Mouse (Mus musculus) liver, postnatal 0 days (tissue): ENCODE measurements at regions not wholly inside any gene's neighbourhood (a gene's known extent, or its start where the extent isn't known, plus 50 kb on each side); places are given as distances from the start of the nearest gene placed in this dataset.

ENCODE experiments used
- CTCF ChIP-seq: sonication (generic); IDR thresholded peaks from 2 replicates; pipeline ENCODE4 v1.5.1; 2016; ENCODE audit warnings: antibody characterized with exemption, low read depth
- EP300 ChIP-seq: IDR thresholded peaks from 2 replicates; pipeline ENCODE4 v1.6.1; 2016; ENCODE audit warnings: antibody characterized with exemption, low read depth, mild to moderate bottlenecking

DNA sequence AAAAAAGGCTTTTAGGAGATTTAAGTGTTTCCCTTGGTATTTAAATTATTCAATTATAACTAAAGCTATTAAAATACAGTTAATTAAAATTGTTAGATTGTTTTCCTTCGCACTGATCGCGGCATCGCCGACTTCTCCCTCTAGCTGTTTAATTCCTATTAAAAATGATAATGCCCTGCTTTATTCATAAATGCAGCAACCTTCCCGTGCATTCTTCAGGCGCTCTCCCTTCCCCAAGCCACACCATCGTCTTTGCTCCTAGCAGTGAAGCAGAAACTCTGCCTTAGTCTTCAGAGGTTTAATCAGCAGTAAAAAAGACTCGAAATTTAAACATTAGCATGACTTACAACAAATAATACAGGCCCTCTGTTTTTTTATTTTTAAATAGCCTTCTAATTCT is 278.9 kb upstream of the Zmiz1 start:
- TF ChIP-seq EP300 (no peak), CTCF (no peak)
